Mouse (Mus musculus): ENCODE measurements around the gene Josd2.

- TF ChIP-seq POLR2A (IDR thresholded peaks at IDR 0.05; ENCODE audit: insufficient read depth, low read length) = no peak
- TF ChIP-seq CTCF (IDR thresholded peaks at IDR 0.05; ENCODE audit: low read depth, low read length) = peak; percentile 97
Observed at GRCm38 (mm10) chr7:44484841-44485571, 17.2 kb downstream of the Josd2 start.
